Mouse (Mus musculus): ENCODE measurements around the gene Slc37a4. TPM values are rescaled to one million over a fixed set of nuclear protein-coding genes. Genes with fewer than 3 reads are reported as not detected.
"Not testable (repeated sequence)": the region's sequence is repeated elsewhere in the genome, so short reads cannot be mapped to it uniquely, and the experiment has no call there.

Gene Slc37a4
- polyA plus RNA-seq, 1 experiment from 2014 or later, result 38.1 TPM

- peaks cover 8% of the 10 kb centered on the region; the same call in 1 of the 2 replicates for H3K4me1 ChIP-seq (replicated peaks; ENCODE audit: control insufficient read depth, insufficient read depth, low read length)
- WGBS, result under 1% methylated on average over 44 of the region's 44 CpGs
- peak; percentile 98 for DNase-seq (ENCODE audit: low spot score)
These were observed 35.3 kb upstream of the Slc37a4 start, which contains the start of gene Vps11 for GRCm38 (mm10) chr9:44361190-44361917. Gene Vps11, minus strand, starts transcription at chr9:44361670.

GRCm38 (mm10) chr9:44361931-44362330 is 34.7 kb upstream of the Slc37a4 start:
- Histone ChIP-seq H3K4me3 (ENCODE audit: low read depth, low read length) (peak overlapping the region; percentile 99), H3K27ac (ENCODE audit: low read depth) (0 out of 2 replicates have a peak overlapping the region, but pooled peaks have one; percentile 67), H3K4me2 (ENCODE audit: low read length) (peak overlapping the region; percentile 91), H3K9ac (ENCODE audit: low read length) (peak overlapping the region; percentile 35; the same call in 1 of the 2 replicates), H3K36me3 (ENCODE audit: control insufficient read depth, insufficient read depth, low read length) (peaks cover 26% of the 10 kb centered on the region)
- DNase-seq (ENCODE audit: low spot score); H3K9me3 ChIP-seq (ENCODE audit: control insufficient read depth, low read length); H3K4me1 ChIP-seq (replicated peaks; ENCODE audit: control insufficient read depth, insufficient read depth, low read length); H3K27me3 ChIP-seq (replicated peaks; ENCODE audit: control insufficient read depth, insufficient read depth, low read length): not testable (repeated sequence)
- 43% methylated on average over 4 of the region's 4 CpGs for WGBS
- peak; percentile 28; the same call in 1 of the 2 replicates for ATAC-seq (replicated peaks; ENCODE audit: low FRiP score, low TSS enrichment, low read depth)

More at GRCm38 (mm10) chr9:44361190-44361917, 35.3 kb upstream of the Slc37a4 start, which contains the start of gene Vps11:
- ATAC-seq (replicated peaks; ENCODE audit: low FRiP score, low TSS enrichment, low read depth), result peak; percentile 95
- 0 out of 2 replicates have a peak within 1 kb of the TSS, but pooled peaks have one; percentile 67 for H3K27ac ChIP-seq (ENCODE audit: low read depth)
- peak within 1 kb of the TSS; percentile 83 for H3K9ac ChIP-seq (ENCODE audit: low read length)
- H3K4me2 ChIP-seq (ENCODE audit: low read length), result peak within 1 kb of the TSS; percentile 91
- no peaks in the 10 kb centered on the region for H3K27me3 ChIP-seq (replicated peaks; ENCODE audit: control insufficient read depth, insufficient read depth, low read length)
- H3K9me3 ChIP-seq (ENCODE audit: control insufficient read depth, low read length), result no peaks in the 10 kb centered on the region
- peak within 1 kb of the TSS; percentile 99 for H3K4me3 ChIP-seq (ENCODE audit: low read depth, low read length)
- H3K36me3 ChIP-seq (ENCODE audit: control insufficient read depth, insufficient read depth, low read length), result peaks cover 32% of the 10 kb centered on the region

GRCm38 (mm10) chr9:44364480-44364879 is 32.2 kb upstream of the Slc37a4 start:
- DNase-seq (ENCODE audit: low spot score) (no peak), ATAC-seq (replicated peaks; ENCODE audit: low FRiP score, low TSS enrichment, low read depth) (no peak)
- peaks cover 8% of the 10 kb centered on the region; the same call in 1 of the 2 replicates for H3K4me1 ChIP-seq (replicated peaks; ENCODE audit: control insufficient read depth, insufficient read depth, low read length)
- H3K9ac ChIP-seq (ENCODE audit: low read length), result no peak overlapping the region
- no peaks in the 10 kb centered on the region for H3K9me3 ChIP-seq (ENCODE audit: control insufficient read depth, low read length)
- H3K36me3 ChIP-seq (ENCODE audit: control insufficient read depth, insufficient read depth, low read length), result peaks cover 4% of the 10 kb centered on the region
- H3K27me3 ChIP-seq (replicated peaks; ENCODE audit: control insufficient read depth, insufficient read depth, low read length), result no peaks in the 10 kb centered on the region
- WGBS, result 60% methylated on average over 3 of the region's 3 CpGs
- no peak overlapping the region for H3K4me2 ChIP-seq (ENCODE audit: low read length)
- no peak overlapping the region for H3K27ac ChIP-seq (ENCODE audit: low read depth)
- no peak overlapping the region for H3K4me3 ChIP-seq (ENCODE audit: low read depth, low read length)

- H3K27ac ChIP-seq (ENCODE audit: low read depth), result no peak overlapping the region
- 0 out of 2 replicates have a peak, but pooled peaks cover 2% of the 10 kb centered on the region for H3K4me1 ChIP-seq (replicated peaks; ENCODE audit: control insufficient read depth, insufficient read depth, low read length)
- no peak overlapping the region for H3K9ac ChIP-seq (ENCODE audit: low read length)
- no peak for DNase-seq (ENCODE audit: low spot score)
- H3K27me3 ChIP-seq (replicated peaks; ENCODE audit: control insufficient read depth, insufficient read depth, low read length), result no peaks in the 10 kb centered on the region
- H3K36me3 ChIP-seq (ENCODE audit: control insufficient read depth, insufficient read depth, low read length), result no peaks in the 10 kb centered on the region
- no peak for ATAC-seq (replicated peaks; ENCODE audit: low FRiP score, low TSS enrichment, low read depth)
- H3K9me3 ChIP-seq (ENCODE audit: control insufficient read depth, low read length), result no peaks in the 10 kb centered on the region
- H3K4me3 ChIP-seq (ENCODE audit: low read depth, low read length), result no peak overlapping the region
- no peak overlapping the region for H3K4me2 ChIP-seq (ENCODE audit: low read length)
These were observed 23.3 kb upstream of the Slc37a4 start for GRCm38 (mm10) chr9:44373386-44373785.

GRCm38 (mm10) chr9:44376141-44376540 is 20.5 kb upstream of the Slc37a4 start:
- Histone ChIP-seq H3K4me1 (replicated peaks; ENCODE audit: control insufficient read depth, insufficient read depth, low read length) (peaks cover 9% of the 10 kb centered on the region), H3K4me2 (ENCODE audit: low read length) (no peak overlapping the region), H3K27me3 (replicated peaks; ENCODE audit: control insufficient read depth, insufficient read depth, low read length) (no peaks in the 10 kb centered on the region), H3K9ac (ENCODE audit: low read length) (no peak overlapping the region), H3K36me3 (ENCODE audit: control insufficient read depth, insufficient read depth, low read length) (peaks cover 4% of the 10 kb centered on the region), H3K4me3 (ENCODE audit: low read depth, low read length) (no peak overlapping the region), H3K27ac (ENCODE audit: low read depth) (no peak overlapping the region), H3K9me3 (ENCODE audit: control insufficient read depth, low read length) (no peaks in the 10 kb centered on the region)
- no peak for ATAC-seq (replicated peaks; ENCODE audit: low FRiP score, low TSS enrichment, low read depth)
- no peak for DNase-seq (ENCODE audit: low spot score)
- 85% methylated on average over 6 of the region's 6 CpGs for WGBS

- not testable (repeated sequence) for H3K9ac ChIP-seq (ENCODE audit: low read length); H3K27ac ChIP-seq (ENCODE audit: low read depth); ATAC-seq (replicated peaks; ENCODE audit: low FRiP score, low TSS enrichment, low read depth); H3K4me3 ChIP-seq (ENCODE audit: low read depth, low read length); H3K9me3 ChIP-seq (ENCODE audit: control insufficient read depth, low read length); H3K27me3 ChIP-seq (replicated peaks; ENCODE audit: control insufficient read depth, insufficient read depth, low read length); H3K4me2 ChIP-seq (ENCODE audit: low read length); DNase-seq (ENCODE audit: low spot score); H3K4me1 ChIP-seq (replicated peaks; ENCODE audit: control insufficient read depth, insufficient read depth, low read length)
- 81% methylated on average over 2 of the region's 2 CpGs for WGBS
- H3K36me3 ChIP-seq (ENCODE audit: control insufficient read depth, insufficient read depth, low read length), result peaks cover 16% of the 10 kb centered on the region
These were observed 19.3 kb upstream of the Slc37a4 start for GRCm38 (mm10) chr9:44377335-44377734.

GRCm38 (mm10) chr9:44378153-44378730 is 18.4 kb upstream of the Slc37a4 start:
- Histone ChIP-seq H3K27me3 (replicated peaks; ENCODE audit: control insufficient read depth, insufficient read depth, low read length) (no peaks in the 10 kb centered on the region), H3K27ac (ENCODE audit: low read depth) (peak overlapping the region; percentile 82; the same call in 1 of the 2 replicates)
- 86% methylated on average over 5 of the region's 5 CpGs for WGBS

GRCm38 (mm10) chr9:44379054-44379834 is 17.4 kb upstream of the Slc37a4 start, which contains the start of gene Hyou1:
Gene Hyou1, plus strand, starts transcription at chr9:44379490.
- Histone ChIP-seq H3K4me1 (replicated peaks; ENCODE audit: control insufficient read depth, insufficient read depth, low read length) (peaks cover 9% of the 10 kb centered on the region), H3K36me3 (ENCODE audit: control insufficient read depth, insufficient read depth, low read length) (peaks cover 35% of the 10 kb centered on the region), H3K9me3 (ENCODE audit: control insufficient read depth, low read length) (no peaks in the 10 kb centered on the region), H3K4me3 (ENCODE audit: low read depth, low read length) (peak within 1 kb of the TSS; percentile 92), H3K27me3 (replicated peaks; ENCODE audit: control insufficient read depth, insufficient read depth, low read length) (no peaks in the 10 kb centered on the region), H3K27ac (ENCODE audit: low read depth) (peak within 1 kb of the TSS; percentile 82), H3K9ac (ENCODE audit: low read length) (peak within 1 kb of the TSS; percentile 93), H3K4me2 (ENCODE audit: low read length) (peak within 1 kb of the TSS; percentile 74)
- DNase-seq (ENCODE audit: low spot score) (peak; percentile 100), ATAC-seq (replicated peaks; ENCODE audit: low FRiP score, low TSS enrichment, low read depth) (peak; percentile 98)
- under 1% methylated on average over 79 of the region's 83 CpGs for WGBS

More at GRCm38 (mm10) chr9:44378153-44378730, 18.4 kb upstream of the Slc37a4 start:
- no peak for ATAC-seq (replicated peaks; ENCODE audit: low FRiP score, low TSS enrichment, low read depth)
- H3K36me3 ChIP-seq (ENCODE audit: control insufficient read depth, insufficient read depth, low read length), result peaks cover 25% of the 10 kb centered on the region
- H3K4me2 ChIP-seq (ENCODE audit: low read length), result peak overlapping the region; percentile 74
- H3K9me3 ChIP-seq (ENCODE audit: control insufficient read depth, low read length), result no peaks in the 10 kb centered on the region
- peaks cover 9% of the 10 kb centered on the region for H3K4me1 ChIP-seq (replicated peaks; ENCODE audit: control insufficient read depth, insufficient read depth, low read length)
- DNase-seq (ENCODE audit: low spot score), result no peak
- H3K4me3 ChIP-seq (ENCODE audit: low read depth, low read length), result peak overlapping the region; percentile 92
- peak overlapping the region; percentile 82 for H3K9ac ChIP-seq (ENCODE audit: low read length)

All from intestine, embryonic 14.5 days (tissue).